Mouse (Mus musculus): ENCODE results near the gene Ms4a4d. TPM values are rescaled to one million over a fixed set of nuclear protein-coding genes. Genes with fewer than 3 reads are reported as not detected.
"Not testable (repeated sequence)": the region's sequence is repeated elsewhere in the genome, so short reads cannot be mapped to it uniquely, and the experiment has no call there.

Gene Ms4a4d
- not detected for total RNA-seq (2021)

DNA sequence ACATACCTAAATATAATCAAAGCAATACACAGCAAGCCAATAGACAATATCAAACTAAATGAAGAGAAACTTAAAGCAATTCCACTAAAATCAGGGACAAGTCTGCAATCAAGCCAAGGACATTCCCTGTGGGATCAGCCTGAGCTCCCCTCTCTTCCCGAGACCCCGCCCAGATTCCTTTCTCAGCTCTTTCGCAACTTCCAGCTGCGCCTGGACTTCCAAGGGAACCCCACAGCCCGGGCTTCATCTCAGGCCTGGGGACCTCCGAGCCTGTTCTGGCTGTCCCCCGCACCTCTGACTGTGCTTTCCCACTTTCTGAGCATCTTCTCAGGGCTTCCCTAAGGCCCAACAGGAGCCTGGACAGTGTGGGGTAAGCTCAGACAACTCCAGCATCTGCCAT, at the start of gene Ms4a4d:
Ms4a4d (plus strand) TSS at position 209 of the 400 bp plus-strand sequence.
- no peak for DNase-seq

DNA sequence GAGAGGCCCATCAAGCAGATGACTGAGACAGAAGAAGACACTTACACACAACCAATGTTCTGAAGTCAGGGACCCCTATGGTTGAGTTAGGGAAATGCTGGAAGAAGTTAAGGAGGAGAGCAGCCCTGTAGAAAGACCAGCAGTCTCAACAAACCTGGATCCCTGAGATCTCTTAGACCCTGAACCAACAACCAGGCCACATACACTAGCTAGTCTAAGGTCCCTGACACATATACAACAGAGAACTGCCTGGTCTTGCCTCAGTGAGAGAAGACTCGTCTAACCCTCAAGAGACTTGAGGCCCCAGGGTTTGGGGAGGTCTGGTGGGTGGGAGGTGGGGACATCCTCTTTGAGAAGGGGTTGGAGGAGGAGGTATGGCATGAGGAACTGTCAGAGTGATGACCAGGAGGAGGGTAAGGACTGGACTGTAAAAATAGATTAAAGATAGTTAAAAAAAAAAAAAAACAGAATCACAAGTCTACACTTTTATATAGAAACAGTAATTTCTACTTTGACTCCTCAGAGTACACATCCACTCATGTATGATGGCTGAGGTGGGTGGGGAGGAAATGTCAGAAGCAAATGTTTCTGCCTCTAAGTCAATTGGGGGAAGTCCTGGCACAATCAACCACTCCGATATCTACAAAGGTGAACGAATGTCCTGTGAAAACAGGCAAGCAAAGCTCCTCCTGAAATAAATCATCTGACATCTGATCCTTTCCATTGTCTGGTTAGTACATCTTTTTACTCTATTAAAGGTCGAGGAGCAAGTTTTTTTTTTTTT, 45.0 kb upstream of the Ms4a4d start:
- no peak for DNase-seq

DNA sequence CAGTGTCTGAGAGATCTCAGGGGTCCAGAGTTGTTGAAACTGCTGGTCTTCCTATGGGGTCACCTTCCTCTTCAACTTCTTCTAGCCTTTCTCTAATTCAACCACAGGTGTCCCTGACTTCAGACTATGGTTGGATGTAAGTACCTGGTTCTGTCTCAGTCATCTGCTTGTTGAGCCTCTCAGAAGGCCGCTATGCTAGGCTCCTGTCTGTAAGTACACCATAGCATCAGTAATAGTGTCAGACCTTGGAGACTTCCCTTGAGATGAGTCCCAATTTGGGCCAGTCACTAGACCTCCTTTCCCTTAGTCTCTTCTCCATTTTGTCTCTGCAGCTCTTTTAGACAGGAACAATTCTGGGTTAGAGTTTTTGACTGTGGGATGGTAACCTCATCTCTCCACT, 43.9 kb upstream of the Ms4a4d start:
- no peak for DNase-seq

DNA sequence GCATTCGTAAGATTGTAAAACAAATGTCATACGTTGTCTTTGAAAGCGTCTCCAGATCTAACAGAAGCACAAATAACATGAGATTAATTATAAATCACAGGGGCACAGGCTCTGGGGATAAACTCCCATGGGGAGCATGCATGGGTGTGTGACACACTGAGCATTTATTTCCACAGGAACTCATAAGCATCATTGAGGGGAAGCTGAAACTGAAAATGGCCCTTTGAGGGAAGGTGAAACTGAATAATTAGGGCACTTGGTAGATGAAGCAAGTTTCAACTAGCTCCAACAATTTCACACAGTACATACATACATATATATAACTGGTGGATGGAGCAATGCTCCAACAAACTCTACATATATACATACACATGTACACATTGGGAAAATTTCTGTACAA, 42.1 kb upstream of the Ms4a4d start:
- DNase-seq, result no peak

DNA sequence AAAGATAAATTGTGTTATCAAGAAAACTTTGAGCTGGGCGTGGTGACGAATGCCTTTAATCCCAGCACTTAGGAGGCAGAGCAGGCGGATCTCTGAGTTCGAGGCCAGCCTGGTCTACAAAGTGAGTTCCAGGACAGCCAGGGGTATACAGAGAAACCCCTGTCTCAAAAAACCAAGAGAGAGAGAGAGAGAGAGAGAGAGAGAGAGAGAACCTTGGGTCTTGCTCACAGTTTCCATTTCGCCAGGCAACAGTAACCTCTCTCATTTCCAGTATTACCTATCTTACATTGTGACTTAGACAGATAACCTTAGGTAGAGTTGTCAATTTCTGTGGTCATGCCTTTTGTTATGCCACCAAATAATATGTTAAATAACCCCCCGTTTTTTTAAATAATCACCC, 40.2 kb upstream of the Ms4a4d start:
- DNase-seq, result no peak

DNA sequence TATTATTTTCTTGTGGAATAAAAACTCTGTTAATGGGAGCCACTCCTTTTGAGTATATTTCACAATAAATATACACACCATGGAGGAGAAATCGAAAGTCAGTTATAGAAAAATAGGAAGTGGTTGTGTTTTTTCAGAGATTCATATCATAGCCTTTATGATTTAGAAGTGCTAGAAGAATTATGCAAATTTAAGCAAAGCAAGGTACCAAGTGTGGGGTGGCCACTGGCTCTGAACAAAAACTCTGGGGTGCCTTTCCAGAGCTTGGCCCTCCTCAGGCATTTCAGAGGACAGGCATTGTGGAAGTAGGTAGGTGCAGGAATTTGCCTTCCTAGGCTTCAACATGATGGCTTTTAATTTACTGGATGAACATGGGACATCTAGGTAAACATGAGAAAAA, 39.3 kb upstream of the Ms4a4d start:
- not testable (repeated sequence) for DNase-seq

DNA sequence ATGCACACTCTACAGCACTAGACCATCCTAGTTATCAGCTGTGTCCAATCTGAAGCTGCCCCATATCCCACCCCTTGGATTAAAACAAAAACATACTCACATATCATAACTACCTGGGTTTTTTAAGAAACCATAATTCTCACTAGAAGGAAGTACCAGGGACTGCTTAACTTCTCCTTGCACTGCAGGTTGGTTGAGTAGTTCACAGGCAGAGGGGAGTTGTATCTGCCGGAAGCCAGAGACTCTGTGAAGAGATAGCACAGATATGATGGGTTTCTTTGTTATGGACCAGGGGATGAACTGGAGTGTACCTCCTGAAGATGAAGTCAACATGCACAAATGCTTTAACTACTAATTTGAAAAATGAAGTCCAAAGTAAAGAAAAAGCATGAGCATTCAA, 35.8 kb upstream of the Ms4a4d start:
- DNase-seq, result no peak

DNA sequence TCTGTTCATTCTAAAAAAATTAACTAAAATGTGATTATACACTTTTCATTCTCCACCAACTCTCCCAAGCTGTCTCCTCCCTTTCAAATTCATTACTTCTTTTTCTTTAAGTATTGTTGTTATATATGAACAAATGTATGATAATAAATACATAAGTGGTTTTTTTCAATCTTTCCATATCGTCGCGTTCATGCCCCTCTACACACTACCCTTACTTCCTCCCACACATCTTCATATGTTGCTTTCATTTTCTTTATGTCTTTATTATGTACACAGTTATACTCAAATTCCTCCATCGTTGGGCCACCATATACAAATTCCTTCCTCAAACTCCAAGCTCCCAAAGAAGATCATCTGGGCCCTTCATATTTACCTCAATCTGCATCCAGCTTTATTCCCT, 35.3 kb upstream of the Ms4a4d start:
- no peak for DNase-seq

DNA sequence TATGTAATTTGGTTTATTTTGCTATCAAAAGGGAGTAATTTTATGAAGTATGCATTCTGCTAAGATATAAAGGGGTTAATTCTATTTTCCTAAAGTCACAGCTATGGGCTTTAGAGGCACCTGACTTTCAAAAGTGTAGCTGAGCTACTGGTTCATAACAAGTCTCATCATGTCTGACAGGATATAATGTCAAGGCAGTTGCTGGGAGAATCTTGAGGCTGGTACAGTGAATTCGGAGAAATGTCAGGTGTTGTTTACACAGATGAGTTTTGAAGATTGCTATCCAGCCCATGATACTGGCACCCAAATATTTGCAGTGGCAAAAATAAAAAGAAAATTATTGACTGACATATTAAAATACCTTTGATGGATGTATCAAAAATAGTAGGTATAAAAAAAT, 31.7 kb upstream of the Ms4a4d start:
- no peak for DNase-seq

DNA sequence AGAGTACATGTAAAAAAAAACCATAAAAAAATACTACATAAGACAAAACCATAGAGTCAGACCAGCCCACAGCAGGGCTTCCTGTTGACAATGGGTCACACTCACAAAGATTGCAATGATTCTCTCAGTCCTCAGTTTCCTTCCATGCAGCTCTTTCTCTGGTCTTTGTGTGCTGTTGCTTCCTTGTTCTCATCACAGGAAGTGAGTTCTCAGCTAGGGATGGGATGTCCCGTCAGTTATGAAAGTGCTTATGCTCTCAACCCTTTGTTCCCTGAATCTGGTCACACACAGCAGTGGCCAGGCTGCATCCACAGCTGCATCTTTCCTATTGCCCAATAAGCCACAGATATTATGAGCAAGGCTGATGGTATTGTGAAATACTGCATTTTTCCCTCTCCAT, 23.1 kb upstream of the Ms4a4d start:
- no peak for DNase-seq

DNA sequence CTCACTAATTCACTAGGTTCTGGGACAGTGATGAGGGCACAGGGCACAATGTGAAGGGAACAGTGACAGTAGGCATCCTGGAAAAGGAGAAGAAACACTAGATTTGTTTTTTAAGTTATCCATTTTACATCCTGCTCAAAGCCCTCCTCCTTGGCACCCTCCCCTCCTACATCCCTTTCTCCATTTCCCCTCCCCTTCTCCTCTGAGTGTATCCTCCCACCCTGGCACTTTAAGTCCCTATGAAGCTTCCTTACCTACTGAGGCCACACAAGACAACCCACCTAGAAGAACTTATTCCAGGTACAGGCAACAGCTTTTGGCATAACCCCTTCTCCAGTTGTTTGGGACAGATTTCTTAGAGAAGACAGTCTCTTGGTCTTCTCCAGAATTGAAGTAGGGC, 20.4 kb upstream of the Ms4a4d start, which contains the start of gene Ms4a6b:
Ms4a6b (plus strand) TSS at position 267 of the 400 bp plus-strand sequence.
- DNase-seq, result no peak

DNA sequence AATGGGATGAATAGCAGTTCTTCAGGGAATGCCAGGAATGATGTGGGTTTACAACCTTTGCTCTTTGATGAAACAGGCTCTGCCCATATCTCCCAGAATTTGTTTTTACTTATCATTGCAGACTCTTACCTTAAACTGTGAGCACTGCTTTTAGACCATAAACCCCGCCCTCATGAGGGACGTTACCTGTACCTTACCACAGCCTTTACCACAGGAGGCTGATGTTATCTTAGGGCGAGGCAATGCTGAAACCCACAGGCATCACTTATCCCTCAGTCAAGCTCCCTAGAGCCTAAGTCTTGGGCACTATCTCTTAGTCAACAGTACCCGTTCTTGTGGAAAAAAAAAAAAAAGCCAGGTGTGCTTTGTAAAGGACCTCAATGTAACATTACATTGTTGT, 19.8 kb upstream of the Ms4a4d start:
- no peak for DNase-seq

DNA sequence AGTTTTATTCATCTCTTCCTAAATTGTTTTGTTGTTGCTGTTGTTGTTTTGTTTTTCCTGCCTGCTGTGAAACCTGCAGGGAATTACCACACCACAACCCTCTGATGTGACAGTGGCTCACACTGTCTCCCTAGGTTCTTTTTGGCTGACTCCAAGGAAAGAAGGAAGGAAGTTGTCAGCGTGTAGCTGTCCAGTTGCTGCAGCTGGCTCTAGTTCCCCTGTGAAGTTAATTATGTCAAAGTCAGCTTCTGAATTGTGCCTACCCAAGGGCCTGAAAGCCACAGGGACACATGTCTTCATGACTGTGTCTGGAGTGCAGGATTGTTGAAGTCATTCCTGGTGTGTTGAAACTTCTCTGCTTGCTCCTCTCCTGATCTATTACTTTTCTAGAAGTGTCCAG, 19.2 kb upstream of the Ms4a4d start:
- DNase-seq, result not testable (repeated sequence)

DNA sequence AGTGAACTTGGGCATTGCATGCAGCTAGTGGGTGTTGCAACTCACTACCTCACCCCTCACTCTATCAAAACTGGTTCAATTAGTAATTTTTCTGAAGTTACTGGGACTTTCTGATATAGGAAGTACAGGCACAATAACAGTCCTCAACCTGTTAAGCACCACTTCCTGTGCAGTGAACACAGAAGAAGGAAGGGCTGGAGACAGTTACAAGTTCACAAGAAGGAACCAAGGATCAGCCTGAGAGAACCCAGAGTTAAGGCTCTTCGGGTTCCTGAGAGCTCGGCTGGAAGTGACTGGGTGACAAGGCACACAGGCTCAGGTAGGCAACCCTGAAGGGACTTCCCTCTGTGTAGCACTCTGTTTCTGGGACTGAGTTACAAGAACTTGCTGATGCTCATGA, 18.2 kb upstream of the Ms4a4d start:
- DNase-seq, result not testable (repeated sequence)

DNA sequence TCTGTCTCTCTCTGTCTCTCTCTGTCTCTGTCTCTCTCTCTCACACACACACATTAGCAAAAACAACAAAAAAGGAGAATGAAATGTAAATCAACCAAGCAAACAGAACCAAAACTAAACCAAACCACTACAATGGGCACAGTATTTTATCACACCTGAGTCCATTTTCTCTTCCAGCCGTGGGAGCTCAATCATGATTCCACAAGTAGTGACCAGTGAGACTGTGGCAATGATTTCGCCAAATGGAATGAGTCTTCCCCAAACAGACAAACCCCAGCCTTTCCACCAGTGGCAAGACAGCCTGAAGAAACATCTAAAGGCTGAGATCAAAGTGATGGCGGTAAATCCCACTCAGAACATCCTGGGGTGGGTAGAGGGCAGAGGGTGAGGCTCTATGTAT, 16.5 kb upstream of the Ms4a4d start:
- DNase-seq, result no peak

DNA sequence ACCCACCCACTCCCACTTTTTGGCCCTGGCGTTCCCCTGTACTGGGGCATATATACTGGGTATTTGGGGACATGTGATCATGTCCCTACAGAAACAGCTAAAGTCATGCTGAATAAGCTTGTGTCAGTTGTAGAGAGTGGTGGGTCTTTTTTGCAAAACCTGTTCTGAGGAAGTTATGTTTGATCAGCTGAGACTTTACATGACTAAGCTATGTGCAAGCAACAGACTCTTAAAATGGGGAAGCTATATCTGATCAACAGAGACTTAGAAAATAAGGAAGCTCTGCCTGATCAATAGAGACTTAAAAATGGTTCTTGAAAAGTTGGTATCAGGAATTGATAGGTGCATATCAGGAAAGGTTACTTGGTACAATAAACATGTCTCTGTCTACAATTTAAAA, 3.2 kb upstream of the Ms4a4d start:
- no peak for DNase-seq

DNA sequence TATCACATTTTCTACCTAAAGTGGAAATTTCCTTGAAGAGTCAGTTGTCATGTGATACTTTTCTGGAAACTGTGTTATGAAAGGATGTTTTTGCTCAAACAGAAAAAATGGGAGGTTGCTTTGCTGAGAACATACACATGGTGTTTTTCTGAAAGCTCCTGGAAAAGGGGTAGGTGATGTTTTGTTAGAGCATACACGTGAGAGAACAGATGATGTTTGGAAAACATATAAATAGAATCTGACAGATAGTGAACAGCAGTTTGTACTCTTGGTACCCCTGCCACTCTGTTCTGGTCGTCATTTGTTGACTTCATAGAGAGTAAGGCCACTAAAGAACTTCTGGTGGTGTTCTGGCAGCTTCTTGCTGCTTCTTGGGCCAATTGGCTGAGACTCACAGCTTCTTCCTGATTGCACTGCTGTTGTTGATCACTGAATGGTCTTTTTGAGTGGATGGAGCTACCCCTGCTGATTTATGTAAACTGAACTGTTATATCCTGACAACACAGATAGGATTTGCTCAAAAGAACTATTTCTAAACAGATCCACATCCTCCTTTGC, 2.6 kb upstream of the Ms4a4d start:
- DNase-seq, result no peak

DNA sequence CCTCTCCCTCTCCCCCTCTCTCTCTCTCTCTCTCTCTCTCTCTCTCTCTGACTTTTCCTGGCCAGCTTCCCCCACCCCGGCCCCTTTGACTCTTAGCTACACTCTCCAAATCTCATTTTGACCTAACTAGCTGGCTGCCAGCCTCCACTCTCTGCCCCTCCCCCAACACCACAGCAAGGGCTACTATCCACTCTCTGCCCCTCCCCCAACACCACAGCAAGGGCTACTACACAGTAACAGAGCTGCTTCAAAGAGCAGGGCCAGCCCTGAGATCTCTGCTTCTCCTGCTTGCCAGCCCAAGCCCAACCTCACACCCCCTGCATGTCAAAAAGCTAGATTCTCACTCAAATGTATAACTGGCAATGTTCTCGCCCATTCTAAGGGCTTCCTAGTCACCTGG, 735 bp downstream of the Ms4a4d start:
- no peak for DNase-seq

DNA sequence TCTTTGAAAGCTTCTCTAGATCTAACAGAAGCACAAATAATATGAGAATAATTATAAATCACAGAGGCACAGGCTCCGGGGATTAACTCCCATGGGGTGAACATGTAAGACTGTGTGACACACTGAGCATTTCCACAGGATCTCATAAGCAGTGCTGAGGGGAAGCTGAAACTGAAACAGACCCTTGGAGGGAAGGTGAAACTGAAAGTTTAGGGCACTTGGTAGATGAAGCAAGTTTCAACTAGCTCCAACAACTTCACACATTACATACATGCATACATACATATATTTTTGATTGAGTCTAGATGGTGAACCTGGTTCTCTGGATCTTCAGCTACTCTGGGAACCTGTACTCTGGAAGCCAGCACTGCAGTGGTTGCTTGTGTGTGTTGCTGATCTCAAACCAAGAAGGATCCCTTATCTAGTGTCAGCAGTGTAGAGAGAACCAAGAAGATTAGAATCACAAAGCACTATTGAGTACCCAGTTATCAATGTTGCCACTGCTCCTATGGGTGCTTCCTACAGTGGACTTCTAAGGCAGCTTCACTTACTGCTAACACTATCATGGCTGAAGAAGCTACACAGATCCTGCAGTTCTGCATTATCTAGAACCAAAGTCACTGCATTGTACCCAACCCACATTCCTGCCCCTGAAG, 3.7 kb downstream of the Ms4a4d start:
- not testable (repeated sequence) for DNase-seq

DNA sequence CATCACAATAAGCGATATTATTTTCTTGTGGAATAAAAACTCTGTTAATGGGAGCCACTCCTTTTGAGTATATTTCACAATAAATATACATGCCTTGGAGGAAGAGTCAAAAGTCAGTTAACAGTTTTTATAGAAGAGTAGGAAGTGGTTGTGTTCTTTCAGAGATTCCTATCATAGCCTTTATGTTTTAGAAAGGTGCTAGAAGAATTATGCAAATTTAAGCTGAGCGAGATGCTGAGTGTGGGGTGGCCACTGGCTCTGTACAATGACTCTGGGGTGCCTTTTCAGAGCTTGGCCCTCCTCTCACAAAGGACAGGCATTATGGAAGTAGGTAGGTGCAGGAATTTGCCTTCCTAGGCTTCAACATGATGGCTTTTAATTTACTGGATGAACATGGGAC, 7.8 kb downstream of the Ms4a4d start:
- DNase-seq, result not testable (repeated sequence)

DNA sequence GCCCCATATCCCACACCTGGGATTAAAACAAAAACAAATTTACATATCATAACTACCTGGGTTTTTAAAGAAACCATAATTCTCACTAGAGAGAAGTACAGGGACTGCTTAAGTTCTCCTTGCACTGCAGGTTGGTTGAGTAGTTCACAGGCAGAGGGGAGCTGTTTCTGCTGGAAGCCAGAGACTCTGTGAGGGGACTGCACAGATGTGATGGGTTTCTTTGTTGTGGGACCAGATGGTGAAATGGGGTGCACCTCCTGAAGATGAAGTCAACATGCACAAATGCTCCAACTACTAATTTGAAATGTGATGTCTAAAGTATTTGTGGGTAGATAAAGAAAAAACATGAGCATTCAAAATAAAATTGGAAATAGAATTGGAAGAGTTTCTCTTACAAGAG, 11.3 kb downstream of the Ms4a4d start:
- DNase-seq, result no peak

DNA sequence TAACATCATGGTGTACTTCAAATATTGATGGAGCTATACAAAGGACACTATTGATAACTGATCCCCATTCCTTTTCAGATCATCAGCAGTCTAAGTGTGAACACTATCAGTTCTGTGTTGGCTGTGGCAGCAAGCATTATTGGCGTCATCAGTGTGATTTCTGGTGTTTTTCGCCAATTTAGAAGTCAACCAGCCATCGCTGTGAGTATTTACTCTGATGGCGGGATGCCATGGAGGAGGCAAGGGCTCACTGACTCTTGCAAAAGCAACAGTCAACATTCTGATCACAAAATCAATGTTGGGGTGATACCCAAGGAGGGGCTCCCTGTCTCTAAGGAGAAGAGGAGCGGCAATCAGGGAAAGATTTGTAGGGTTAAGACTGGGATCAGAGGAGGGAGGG, 18.1 kb downstream of the Ms4a4d start:
- no peak for DNase-seq

DNA sequence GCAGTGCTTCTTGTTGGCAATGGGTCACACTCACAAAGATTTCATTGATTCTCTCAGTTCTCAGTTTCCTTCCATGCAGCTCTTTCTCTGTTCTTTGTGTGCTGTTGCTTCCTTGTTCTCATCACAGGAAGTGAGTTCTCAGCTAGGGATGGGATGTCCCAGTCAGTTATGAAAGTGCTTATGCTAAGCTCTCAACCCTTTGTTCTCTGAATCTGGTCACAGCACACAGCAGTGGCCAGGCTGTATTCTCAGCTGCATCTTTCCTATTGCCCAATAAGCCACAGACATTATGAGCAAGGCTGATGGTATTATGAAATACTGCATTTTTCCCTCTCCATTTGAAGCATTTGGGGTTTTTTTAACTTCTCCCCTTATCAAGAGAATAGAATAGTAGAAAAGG, 23.0 kb downstream of the Ms4a4d start:
- not testable (repeated sequence) for DNase-seq

DNA sequence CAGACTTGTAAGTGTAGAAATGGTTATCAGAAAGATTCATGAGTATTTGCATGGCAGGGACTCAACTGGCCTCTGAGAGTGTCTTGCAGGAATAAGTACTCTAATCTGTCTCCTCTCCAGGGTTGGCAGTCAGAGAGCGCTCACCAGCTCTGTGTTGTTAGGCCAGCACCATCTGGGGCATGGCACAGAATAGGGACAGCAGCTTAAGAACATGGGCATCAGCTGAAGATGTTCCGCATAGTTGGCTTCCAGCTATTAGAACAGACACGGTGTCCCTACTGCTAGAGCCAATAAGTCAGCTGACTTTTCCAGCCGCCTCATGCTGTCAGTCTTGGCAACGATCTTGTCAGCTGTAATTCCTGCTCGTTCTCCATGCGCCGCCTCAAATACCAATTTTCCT, 38.4 kb downstream of the Ms4a4d start:
- no peak for DNase-seq

All from layer of hippocampus, postnatal 36 days (tissue).